Mouse (Mus musculus) E14TG2a.4 (cell line): ENCODE data around the gene Rab23.

Source experiments
- H3K27me3 ChIP-seq: 2 replicates; pipeline ENCODE4 v1.6.1; 2014; ENCODE audit warnings: low read length, control low read depth; ENCODE audit not compliant: insufficient read depth
- H3K36me3 ChIP-seq: 2 replicates; pipeline ENCODE4 v1.6.1; 2014; ENCODE audit warnings: low read length, control low read depth; ENCODE audit not compliant: insufficient read depth
- H3K4me1 ChIP-seq: replicated peaks from 2 replicates; pipeline ENCODE4 v1.6.1; 2014; ENCODE audit warnings: low read depth, low read length, control low read depth
- H3K4me3 ChIP-seq: replicated peaks from 2 replicates; pipeline ENCODE4 v1.5.1; 2014; ENCODE audit warnings: mild to moderate bottlenecking, low read length
- H3K9me3 ChIP-seq: 2 replicates; pipeline ENCODE4 v1.6.1; 2014; ENCODE audit warnings: low read length, control low read depth
- CTCF ChIP-seq: conservative IDR thresholded peaks from 2 replicates; pipeline ENCODE4 v1.5.1; 2014; ENCODE audit warnings: low read length
- NANOG ChIP-seq: IDR thresholded peaks from 2 replicates; pipeline ENCODE4 v1.6.1; 2014; ENCODE audit warnings: borderline replicate concordance, low read length, mixed read lengths
- POU5F1 ChIP-seq: IDR thresholded peaks from 2 replicates; pipeline ENCODE4 v1.6.1; 2014; ENCODE audit warnings: low read length, borderline replicate concordance

Gene Rab23

GRCm38 (mm10) chr1:33719733-33720225 is at the start of gene Rab23:
TSS of gene Rab23 (plus strand) at chr1:33719887.
- Histone ChIP-seq H3K36me3 (peaks cover 29% of the 10 kb centered on the region), H3K9me3 (no peaks in the 10 kb centered on the region), H3K4me3 (peak within 1 kb of the TSS; percentile 91), H3K27me3 (no peaks in the 10 kb centered on the region), H3K4me1 (peaks cover 38% of the 10 kb centered on the region)
- TF ChIP-seq NANOG (no peak), CTCF (no peak), POU5F1 (no peak)

GRCm38 (mm10) chr1:33670164-33670616 is 49.5 kb upstream of the Rab23 start:
- peaks cover 34% of the 10 kb centered on the region for H3K36me3 ChIP-seq
- H3K9me3 ChIP-seq = no peaks in the 10 kb centered on the region
- H3K4me3 ChIP-seq = peak overlapping the region; percentile 93
- peaks cover 11% of the 10 kb centered on the region for H3K4me1 ChIP-seq
- no peak for TF ChIP-seq NANOG
- no peak for TF ChIP-seq POU5F1
- TF ChIP-seq CTCF = no peak
- H3K27me3 ChIP-seq = no peaks in the 10 kb centered on the region

- no peaks in the 10 kb centered on the region for H3K27me3 ChIP-seq
- no peaks in the 10 kb centered on the region for H3K9me3 ChIP-seq
- peaks cover 22% of the 10 kb centered on the region for H3K36me3 ChIP-seq
- no peak overlapping the region for H3K4me3 ChIP-seq
- TF ChIP-seq CTCF = no peak
- no peak for TF ChIP-seq POU5F1
- no peak for TF ChIP-seq NANOG
- H3K4me1 ChIP-seq = peaks cover 11% of the 10 kb centered on the region
These were observed 48.2 kb upstream of the Rab23 start for GRCm38 (mm10) chr1:33671441-33671840.

GRCm38 (mm10) chr1:33672083-33672482 is 47.6 kb upstream of the Rab23 start:
- Histone ChIP-seq H3K27me3 (no peaks in the 10 kb centered on the region), H3K9me3 (no peaks in the 10 kb centered on the region), H3K36me3 (peaks cover 15% of the 10 kb centered on the region), H3K4me3 (no peak overlapping the region), H3K4me1 (peaks cover 11% of the 10 kb centered on the region)
- TF ChIP-seq NANOG = no peak
- TF ChIP-seq CTCF = no peak
- TF ChIP-seq POU5F1 = no peak

GRCm38 (mm10) chr1:33672514-33672913 is 47.2 kb upstream of the Rab23 start:
- Histone ChIP-seq H3K27me3 (no peaks in the 10 kb centered on the region), H3K9me3 (no peaks in the 10 kb centered on the region), H3K4me3 (no peak overlapping the region), H3K4me1 (peaks cover 11% of the 10 kb centered on the region), H3K36me3 (peaks cover 12% of the 10 kb centered on the region)
- TF ChIP-seq POU5F1 = no peak
- TF ChIP-seq CTCF = peak; percentile 51
- no peak for TF ChIP-seq NANOG

- Histone ChIP-seq H3K4me1 (peaks cover 11% of the 10 kb centered on the region), H3K9me3 (no peaks in the 10 kb centered on the region), H3K4me3 (no peak overlapping the region), H3K27me3 (no peaks in the 10 kb centered on the region), H3K36me3 (peaks cover 4% of the 10 kb centered on the region)
- TF ChIP-seq POU5F1 (no peak), CTCF (no peak), NANOG (no peak)
These were observed 46.3 kb upstream of the Rab23 start for GRCm38 (mm10) chr1:33673158-33673960.

GRCm38 (mm10) chr1:33680435-33680834 is 39.3 kb upstream of the Rab23 start:
- no peaks in the 10 kb centered on the region for H3K36me3 ChIP-seq
- H3K4me3 ChIP-seq = no peak overlapping the region
- peaks cover 8% of the 10 kb centered on the region for H3K4me1 ChIP-seq
- TF ChIP-seq CTCF (no peak), POU5F1 (no peak), NANOG (no peak)
- peaks cover 12% of the 10 kb centered on the region for H3K9me3 ChIP-seq
- no peaks in the 10 kb centered on the region for H3K27me3 ChIP-seq

- TF ChIP-seq CTCF (no peak), POU5F1 (no peak), NANOG (no peak)
- peaks cover 16% of the 10 kb centered on the region for H3K9me3 ChIP-seq
- H3K4me1 ChIP-seq = peaks cover 8% of the 10 kb centered on the region
- H3K4me3 ChIP-seq = no peak overlapping the region
- H3K36me3 ChIP-seq = no peaks in the 10 kb centered on the region
- no peaks in the 10 kb centered on the region for H3K27me3 ChIP-seq
These were observed 38.8 kb upstream of the Rab23 start for GRCm38 (mm10) chr1:33680890-33681289.

- Histone ChIP-seq H3K27me3 (peaks cover 8% of the 10 kb centered on the region; the same call in 1 of the 2 replicates), H3K9me3 (peaks cover 15% of the 10 kb centered on the region), H3K4me1 (peaks cover 8% of the 10 kb centered on the region), H3K4me3 (no peak overlapping the region), H3K36me3 (no peaks in the 10 kb centered on the region)
- TF ChIP-seq CTCF (peak; percentile 55), NANOG (no peak)
These were observed 35.2 kb upstream of the Rab23 start for GRCm38 (mm10) chr1:33684459-33684858.
